Mouse (Mus musculus): ENCODE measurements around the gene Prdx5.

The Prdx5 gene

DNA sequence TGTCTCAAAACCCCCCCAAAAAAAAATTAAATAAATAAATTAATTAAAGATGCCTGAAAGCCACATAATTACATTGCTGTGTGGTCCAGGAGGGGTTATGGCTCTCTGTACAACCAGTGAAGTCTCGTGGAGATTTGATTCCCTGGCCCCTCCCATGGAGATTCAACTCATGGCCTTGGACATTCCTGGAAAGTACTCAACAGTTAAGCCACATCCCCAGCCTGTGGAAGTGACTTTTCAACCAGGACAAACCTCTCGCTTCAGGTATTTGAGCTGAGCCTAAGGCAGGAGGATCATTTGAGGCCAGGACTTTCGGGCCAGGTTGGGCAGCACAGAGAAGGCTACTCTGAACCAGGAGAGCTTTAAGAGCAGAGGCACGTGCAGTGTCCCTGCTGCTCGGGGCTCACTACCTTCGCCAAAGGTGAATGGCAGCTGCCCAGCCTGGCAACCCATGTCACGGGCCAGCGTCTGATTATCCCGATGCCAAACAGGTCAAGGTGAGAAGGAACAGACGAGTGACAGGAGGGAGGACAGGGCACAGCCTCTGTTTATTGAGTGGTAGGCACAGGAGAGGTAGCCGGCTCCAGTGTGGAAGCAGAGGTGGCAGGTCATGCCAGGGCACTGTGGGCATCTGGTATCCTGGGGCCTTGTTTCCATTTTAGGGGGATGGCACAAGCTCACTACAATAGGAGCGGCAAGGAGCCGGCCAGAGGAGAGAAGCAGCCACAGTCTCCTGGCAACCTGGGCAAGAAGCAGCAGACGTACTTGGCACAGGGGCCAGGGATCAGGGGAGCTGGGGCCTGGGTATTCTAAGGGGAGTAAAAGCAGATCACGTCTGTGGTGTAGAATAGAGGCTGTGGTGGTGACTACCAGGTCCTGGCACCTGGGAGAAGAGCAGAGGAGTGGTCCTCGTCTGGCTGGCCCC is 27.9 kb upstream of the Prdx5 start:
- no peak for DNase-seq (ENCODE audit: low read depth, low spot score)

DNA sequence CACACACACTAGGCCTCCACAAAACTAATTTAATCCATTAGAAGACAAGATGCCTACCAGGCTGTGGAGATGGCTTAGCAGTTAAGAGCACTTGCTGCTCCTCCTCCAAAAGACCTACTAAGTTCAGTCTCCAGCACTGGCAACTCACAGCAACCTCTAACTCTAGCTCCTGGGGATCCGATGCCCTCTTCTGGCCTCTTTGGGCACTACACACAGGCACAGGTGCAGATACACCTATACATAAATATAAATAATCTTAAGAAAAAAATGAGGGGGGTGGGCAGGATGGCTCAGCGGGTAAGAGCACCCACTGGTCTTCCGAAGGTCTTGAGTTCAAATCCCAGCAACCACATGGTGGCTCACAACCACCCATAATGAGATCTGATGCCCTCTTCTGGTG is 26.4 kb upstream of the Prdx5 start:
- peak; percentile 43 for DNase-seq (ENCODE audit: low read depth, low spot score)

DNA sequence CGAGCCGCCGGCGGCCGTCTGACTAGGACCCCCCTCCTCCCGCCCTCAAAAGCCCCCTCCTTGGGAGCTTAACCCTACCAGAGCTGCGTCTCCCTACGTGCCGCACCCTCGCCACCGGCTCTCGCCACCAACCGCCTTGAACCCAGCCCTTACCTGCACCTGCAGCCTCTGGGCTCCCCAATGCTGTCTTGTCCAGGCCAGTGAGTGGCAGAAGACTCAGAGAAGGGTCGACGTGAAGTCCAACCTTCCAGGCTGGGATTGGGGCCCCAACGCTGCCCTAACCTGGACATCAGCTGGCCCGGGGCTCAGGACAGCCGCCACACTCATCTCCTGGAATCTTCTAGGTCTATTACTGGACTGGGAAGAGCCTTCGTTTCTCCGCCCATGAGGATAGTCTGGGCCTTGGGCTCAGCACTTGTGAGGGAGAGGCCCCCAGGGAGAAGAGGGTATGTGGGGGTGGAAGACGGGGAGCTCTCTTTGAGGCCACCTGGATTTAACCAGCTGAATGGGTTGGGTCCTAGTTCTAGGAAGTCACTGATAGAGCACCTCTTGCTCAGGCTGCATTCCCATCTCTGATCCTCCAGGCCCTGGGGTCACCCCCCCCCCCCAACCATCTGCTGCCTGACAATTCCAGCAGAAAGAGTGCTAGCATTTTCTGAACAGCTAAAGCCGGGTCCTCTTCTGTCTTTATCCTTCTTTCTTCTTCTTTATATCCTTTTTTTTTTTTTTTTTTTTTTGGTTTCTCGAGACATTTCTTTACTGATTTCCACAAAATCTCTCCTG is 24.5 kb upstream of the Prdx5 start, which contains the start of gene Kcnk4:
Kcnk4 (minus strand) TSS at position 321 of the 783 bp plus-strand sequence.
- DNase-seq (ENCODE audit: low read depth, low spot score), result no peak

DNA sequence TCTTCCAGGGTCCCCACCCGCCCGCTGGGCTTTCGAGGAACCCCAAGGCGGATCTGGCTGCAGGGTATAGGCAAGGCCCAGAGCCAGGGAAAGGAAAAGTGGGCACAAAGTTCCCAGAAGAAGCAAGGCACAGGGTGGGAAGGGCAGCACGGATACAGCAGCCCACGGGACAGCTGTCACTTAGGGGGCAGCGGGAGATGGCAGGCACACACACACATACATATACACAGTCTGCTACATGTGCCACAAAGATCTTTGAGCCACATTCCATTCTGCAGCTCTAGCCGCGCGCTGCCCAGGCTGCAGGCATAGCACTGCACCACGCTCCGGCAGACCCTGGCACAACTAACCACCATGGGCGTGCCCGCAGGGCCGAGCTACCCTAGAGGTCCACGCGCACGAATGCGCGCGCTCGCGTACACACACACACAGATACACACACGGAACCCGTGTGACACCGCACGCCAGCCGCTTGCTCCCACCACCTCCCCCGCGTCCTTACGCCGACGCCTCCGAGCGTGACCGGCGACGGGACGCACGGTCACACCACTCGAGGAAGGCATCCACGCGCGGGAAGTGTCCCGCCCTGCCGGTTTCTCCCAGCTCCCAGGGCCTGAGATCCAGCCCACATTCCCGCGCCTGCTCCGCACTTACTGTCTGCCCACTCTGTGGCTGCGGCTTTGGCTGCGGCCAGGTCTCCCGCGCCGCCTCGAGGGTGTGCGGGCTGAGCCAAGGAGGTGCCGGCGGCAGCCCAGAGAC is 23.7 kb upstream of the Prdx5 start:
- DNase-seq (ENCODE audit: low read depth, low spot score), result peak; percentile 31

DNA sequence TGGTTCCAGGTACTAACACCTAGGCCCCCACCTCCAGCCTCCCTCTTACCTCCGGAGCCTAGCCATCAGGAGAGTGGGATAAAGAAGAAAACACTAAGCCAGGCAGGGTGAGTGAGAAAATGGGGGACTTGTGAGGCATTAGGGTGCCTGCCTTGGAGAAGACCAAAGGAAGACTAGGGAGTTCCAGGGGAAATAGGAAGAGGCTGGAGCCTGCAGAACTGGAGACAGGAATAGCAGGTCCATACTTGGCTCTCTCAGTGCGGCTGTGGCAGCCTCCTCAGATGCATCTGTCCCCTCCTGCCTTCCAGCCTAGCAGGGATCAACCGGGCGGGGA is 23.2 kb upstream of the Prdx5 start:
- no peak for DNase-seq (ENCODE audit: low read depth, low spot score)

DNA sequence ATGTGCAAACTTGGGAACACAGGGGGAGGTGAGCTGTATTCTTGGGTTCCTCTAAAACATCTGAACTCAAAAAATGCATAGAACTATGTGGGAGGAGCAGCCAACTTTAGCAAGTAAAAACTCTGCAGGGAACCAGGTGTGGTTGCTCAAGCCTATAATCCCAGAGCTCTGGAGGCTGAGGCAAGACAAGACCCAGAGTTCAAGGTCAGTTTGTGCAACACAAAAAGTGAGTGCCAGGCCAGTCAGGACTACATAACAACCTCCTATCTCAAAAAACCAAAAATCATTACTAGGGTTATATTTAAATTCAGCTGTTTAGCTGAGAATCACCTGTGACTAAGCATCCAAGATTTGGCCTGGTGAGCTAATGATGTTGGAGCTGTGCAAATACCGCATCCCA is 22.1 kb upstream of the Prdx5 start:
- DNase-seq (ENCODE audit: low read depth, low spot score), result no peak

DNA sequence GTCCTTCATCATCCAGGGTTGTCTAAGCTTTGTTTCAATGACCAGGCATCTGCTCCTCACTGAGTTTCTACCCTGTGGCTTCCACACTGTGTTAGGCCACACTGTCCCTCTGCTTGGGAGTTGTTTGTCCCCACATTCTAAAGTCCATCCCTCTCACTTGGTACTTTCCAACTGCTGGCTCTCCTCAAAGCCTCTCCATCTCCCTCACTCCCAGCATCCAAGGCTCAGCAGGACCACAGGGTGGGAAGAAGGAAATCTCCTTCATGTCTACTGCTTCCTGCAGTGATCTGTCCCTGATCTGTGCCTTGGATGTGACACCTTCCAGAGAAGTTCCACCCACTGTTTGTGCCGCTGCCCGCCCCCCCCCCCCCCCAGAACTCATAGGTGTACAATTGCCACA is 21.1 kb upstream of the Prdx5 start:
- no peak for DNase-seq (ENCODE audit: low read depth, low spot score)

DNA sequence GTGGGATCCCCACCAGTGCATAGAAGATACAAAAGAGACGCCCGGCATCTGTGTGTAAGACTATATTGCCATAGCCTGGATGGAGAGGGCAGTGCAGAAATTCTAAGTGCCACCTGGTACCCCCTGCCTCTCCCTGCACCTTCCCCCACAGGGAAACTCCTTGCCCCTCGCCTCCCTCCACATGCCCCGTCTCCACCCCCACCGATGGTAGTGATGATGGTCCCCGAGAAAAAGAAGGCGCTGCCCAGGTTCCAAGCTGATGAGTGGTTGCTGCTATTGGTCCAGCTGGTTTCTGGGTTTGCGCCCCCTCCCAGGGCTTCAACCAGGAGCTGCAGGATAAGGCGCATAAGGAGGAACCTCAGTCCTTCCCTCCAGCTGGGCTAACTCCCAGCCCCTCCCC is 18.2 kb upstream of the Prdx5 start:
- no peak for DNase-seq (ENCODE audit: low read depth, low spot score)

DNA sequence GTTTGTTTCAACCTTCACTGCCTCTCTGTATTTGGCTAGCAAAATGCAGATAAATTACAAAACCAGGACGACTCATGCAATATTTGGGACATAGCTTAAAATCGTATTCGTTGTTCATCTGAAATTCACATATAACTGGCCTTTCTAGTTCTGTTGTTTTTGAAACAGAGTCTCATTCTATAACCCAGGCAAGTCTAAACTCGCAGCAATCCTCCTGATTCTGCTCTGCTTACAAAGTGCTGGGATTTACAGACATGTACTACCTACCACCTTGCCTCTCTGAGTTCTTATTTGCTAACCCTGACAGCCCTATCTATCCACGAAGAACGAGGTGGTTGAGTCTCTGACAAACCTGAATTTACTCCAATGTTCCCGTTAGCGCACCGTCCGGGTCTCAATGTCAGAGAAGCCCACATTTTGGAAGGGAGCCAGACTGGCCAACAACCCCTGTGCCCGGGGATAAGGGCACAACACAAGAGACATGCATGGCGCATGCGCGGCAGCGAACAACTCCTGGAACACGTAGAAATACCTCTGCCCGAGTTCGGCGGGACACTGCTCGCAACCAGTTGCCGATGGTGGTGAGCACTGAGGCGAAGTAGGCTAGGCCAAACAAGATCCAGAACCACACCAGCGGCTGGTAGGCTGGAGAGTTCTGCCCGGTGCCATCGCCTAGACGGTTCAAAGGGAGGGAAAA is 16.8 kb upstream of the Prdx5 start:
- DNase-seq (ENCODE audit: low read depth, low spot score), result peak; percentile 43

DNA sequence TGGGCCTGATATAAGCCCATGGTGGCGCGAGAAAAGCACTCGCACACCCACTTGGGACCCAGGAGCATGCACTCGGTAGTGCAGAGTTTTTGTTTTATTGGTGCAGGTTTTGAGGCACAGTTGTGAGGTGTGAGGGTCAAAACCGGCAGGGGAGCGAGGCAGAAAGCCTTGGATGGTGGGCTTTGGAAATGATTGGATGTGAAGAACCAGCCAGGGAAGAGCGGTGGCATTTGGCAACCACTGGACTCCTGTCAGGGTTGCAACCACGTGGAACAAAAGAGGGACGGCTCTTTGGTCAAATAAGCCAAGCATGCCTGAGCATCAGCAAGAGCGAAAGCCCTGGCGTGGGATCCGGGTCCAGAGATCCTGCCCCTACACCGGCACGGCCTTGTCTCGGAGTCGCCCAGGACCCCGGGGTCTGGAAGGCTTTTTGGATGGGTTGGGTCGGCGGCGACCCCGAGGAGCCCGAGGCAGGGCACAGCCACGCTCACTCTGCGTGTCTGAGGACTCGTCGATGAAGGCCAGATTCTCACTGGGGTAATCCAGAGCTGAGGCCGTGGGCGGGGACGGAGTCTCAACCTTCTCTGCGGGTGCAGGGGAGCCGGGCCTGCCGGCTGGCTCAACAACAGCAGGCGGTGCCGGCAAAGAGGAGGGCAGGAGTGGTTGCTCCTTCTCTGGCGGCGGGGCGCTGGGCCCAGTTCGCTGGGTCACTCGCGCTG is 15.9 kb upstream of the Prdx5 start:
- DNase-seq (ENCODE audit: low read depth, low spot score), result no peak

DNA sequence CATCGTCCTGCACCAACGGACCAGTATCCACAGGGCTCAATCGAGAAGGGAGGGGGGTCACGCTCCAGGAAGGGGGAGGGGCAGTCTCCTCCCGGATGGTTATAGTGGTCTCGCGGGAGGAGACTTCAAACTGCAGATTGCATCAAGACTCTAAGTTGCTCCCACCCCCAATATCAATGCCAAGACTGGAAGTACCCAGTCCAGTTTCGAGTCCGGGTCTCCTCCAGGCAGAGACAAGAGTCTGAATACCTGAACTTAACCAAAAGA is 15.3 kb upstream of the Prdx5 start, which contains the start of gene Catsperz:
Catsperz (minus strand) TSS at position 74 of the 267 bp plus-strand sequence.
- DNase-seq (ENCODE audit: low read depth, low spot score), result no peak

DNA sequence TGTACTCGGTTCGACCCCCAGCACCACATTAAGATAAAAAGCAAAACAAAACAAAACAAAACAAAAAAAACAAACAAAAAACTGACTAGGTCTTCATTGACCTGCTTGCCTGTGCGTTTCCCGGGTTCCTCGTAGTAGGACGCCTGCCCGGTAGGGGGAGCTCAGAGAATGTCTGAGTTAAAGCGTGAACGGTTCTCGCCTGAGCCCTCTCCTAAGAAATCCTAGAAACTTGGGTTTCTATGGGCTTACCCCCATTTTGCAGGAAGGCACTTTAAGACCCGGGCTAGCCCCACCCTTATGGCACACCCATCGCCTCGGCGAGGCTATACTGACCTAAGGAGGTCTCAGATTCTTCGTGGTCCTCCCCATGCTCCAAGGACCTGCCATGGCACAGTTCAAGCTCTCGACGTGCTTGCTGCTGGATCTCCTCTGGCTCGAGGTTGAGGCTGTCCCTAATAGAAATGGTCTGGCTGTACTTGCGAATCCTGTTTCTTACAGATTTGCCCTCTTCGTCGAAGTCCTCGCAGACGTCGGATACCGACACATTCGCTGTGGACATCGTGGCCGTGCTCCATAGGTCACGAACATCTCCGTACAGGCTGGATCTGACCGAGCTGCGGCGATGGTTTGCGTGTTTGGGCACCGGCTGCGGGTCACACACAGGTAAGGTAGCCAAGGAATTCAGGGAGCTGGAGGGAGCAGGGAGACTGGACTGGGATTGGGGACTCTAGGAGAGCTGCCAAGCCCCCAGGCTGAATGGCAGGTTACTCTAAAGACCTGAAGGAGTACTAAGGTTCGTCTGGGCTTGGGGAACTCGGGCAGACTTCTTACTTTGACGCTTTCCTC is 14.8 kb upstream of the Prdx5 start:
- DNase-seq (ENCODE audit: low read depth, low spot score), result peak; percentile 78

DNA sequence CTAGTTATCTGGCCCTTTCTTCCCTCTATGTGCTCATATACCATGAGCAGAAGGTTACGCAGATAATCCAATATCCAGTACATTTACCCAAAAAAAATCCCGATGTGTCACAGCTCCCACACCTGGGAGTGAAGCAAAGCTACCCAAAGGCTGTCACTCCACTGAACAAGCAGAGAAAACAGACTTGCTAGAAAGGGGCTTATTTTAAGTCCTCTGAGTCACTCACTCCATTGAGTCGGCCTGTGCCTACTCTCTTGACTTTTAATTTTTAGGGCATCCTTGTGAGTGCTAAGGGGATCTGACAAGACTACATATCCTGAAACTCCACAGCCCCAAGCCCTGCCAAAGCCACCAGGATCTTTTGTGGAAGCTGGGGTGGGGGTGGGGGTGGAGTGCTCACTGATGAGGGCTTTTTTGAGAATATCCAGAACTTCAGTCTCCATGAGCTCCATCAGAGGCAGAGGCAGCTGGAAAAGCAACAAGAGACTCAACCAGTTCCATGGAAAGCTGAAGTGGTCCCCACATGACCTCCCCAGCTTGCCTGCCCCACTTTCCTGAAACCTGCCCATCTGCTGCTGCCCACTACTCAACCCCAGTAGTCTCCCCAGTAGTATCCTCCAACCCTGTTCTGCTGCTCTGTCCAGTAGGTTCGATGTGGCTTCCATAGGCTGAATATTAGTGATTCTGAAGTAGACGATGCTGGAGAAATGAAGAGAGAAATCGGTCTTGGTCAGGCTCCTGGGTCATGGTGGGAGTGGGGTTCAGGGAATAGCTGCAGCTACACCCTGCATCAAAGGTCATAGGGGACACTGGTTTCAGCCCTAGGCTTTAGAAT is 13.2 kb upstream of the Prdx5 start:
- DNase-seq (ENCODE audit: low read depth, low spot score), result no peak

DNA sequence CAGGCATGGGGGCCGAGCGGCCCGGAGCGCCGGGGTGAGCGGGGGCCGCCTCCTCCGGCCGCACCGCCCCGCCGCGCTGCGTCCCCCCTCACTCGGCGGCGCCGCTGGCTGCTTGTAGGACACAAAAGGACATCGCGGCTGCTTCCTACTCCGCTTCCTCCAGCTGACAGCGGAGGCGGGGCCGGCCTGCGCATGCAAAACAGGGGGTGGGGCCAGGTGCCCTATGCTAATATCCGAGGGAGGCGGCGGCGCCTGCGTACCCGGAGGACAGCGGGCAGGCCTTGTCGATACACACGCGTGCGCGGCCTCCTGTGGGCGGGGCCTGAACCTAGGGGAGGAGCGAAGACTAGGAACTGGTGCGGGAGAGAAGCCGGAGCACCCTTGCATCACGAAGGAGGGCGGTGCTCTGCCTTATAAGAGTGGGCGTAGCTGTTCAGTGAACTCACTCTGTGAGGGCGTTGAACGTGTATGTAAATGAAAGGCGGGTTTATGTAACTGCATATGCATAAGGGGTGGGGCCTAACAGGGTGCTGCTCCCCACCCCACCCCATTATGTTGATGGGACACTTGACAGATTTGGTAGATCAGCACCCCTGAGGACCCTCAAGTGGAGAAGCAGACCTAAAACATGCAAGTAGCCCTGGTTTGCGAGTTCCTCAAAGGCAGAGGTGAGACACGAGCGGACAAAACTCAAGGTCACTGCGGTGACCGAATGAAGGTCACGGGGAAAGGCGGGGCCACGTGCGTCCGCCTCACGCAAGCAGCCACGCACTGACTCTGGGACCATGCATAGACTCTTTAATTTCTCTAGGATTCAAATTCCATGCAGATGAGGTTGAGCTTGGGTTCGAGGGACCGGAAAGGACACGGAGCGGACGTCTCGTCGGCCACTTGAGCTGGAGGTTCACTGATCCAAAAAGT is 12.0 kb upstream of the Prdx5 start, which contains the start of gene Esrra:
Esrra (minus strand) TSS at position 167 of the 921 bp plus-strand sequence.
- DNase-seq (ENCODE audit: low read depth, low spot score), result peak; percentile 100

DNA sequence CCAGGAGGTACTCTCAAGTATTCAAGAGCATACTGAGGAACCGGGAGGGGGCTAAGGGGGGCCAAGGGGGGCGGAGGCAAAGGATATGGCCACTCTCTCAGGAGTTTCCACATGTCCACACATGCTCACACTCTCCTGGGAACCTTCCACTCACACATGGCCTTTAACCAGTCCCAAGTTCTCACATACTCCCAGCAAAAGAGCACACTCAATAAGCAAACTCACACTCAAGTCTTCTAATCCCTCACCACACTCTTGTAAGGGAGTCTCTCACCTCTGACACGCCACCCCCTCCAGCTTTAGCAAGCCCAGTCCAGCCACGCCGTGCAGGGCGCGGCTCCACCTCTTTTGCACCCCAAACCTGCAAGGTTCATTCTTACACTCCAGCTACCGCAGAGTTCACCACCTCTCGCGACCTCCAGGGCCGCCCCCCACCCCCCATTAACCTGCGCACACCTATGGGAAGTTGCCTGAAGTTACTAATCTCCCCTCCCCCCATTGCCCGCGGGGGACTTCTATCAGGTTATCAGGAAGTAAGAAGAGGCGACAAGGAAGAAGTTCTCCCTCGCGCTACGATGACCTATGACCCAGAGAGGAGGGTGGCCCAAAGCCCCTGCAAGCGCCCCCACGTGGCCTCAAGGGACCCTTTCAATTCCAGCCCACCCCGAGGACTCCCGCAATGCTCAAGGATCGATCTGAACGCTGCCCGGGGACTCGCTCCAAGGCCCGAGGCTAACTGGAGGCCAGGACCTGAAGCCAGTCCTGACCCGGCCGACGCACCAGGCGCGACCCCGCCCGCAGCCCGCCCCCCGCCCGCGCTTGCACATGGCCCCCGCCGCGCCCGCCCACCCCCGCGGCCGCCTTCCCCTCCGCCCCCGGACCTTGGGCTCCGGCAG is 11.1 kb upstream of the Prdx5 start:
- peak; percentile 70 for DNase-seq (ENCODE audit: low read depth, low spot score)

DNA sequence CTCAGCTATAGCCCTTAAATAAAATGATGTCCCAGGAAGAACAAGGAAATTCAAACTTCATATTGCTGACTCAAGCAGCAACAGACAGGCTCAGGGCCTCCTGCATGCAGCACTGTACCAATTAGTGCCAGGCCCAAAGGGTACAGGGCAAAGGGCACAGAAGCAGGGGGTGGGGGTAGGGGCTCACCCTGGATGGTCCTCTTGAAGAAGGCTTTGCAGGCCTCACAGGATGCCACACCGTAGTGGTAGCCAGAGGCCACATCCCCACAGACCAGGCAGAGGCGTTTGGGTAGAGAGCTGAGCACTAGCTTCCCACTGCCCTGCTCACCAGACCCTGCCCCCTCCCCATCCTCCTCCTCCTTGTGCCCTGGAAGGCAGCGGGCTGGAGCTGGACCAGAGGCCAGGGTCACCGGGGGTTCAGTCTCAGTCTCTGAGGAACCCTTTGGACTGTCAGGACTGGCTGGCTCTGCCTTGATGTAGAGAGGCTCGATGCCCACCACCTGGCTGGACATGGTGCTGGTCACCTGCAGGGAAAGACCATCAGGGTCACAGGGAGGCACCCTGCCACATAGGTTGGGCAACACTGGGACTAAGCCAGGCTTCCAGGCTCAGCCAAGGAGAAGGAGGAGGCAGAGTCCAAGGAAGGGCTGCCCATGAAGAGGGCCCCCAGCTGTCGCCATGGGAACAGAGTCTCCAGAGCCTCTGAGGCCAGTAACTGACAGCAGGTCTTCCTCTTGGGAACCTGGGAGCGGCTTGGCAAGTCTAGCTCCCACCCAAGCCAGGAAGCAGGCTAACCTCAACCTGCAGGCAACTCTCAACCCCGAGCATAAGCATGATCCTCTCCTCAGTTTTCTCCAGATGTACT is 10.2 kb upstream of the Prdx5 start:
- no peak for DNase-seq (ENCODE audit: low read depth, low spot score)

Data from CD4-positive helper T cell, adult 2 months (primary cell).